Mouse (Mus musculus): ENCODE results near the gene Gm47283. TPM values are rescaled to one million over a fixed set of nuclear protein-coding genes. Genes with fewer than 3 reads are reported as not detected.

Gm47283 gene
- not detected for polyA plus RNA-seq (2014; fragmentation: Illumina TruSeq; extraction: RNeasy Lipid Tissue Mini Kit (QIAGEN cat#74804); ENCODE audit: low read depth, low replicate concordance)

GRCm38 (mm10) chrY:90784438-90784837 lies at the start of gene Gm47283:
TSS of gene Gm47283 (plus strand) at chrY:90784738.

GRCm38 (mm10) chrY:90754721-90755120 lies 29.8 kb upstream of the Gm47283 start, which contains the start of gene Gm21860:
TSS of gene Gm21860 (minus strand) at chrY:90754821.

GRCm38 (mm10) chrY:90839077-90839476 lies 54.5 kb downstream of the Gm47283 start, which contains the start of gene Gm21748:
TSS of gene Gm21748 (minus strand) at chrY:90839177.

Other genes starting within 250 kb of the Gm47283 start
- not detected for gene Gm21860, start 29.9 kb upstream of the Gm47283 start, polyA plus RNA-seq (2014; fragmentation: Illumina TruSeq; extraction: RNeasy Lipid Tissue Mini Kit (QIAGEN cat#74804); ENCODE audit: low read depth, low replicate concordance)
- not detected for gene Gm21748, start 54.4 kb downstream of the Gm47283 start, polyA plus RNA-seq (2014; fragmentation: Illumina TruSeq; extraction: RNeasy Lipid Tissue Mini Kit (QIAGEN cat#74804); ENCODE audit: low read depth, low replicate concordance)